Mouse (Mus musculus) ES-E14 (cell line): Measurements from ENCODE around the gene Arl6ip4. TPM values are rescaled to one million over a fixed set of nuclear protein-coding genes. Genes with fewer than 3 reads are reported as not detected.

Source experiments
- DNase-seq: peaks from one replicate; pipeline ENCODE4 v3.0.0-alpha.2; 2013; ENCODE audit warnings: low read depth, low spot score
- H3K27ac ChIP-seq: 2 replicates; pipeline ENCODE4 v1.5.1; 2012; ENCODE audit warnings: low read depth, mild to moderate bottlenecking, low read length, moderate library complexity, mixed read lengths; ENCODE audit not compliant: poor library complexity, insufficient read depth, severe bottlenecking
- H3K36me3 ChIP-seq: 2 replicates; pipeline ENCODE4 v1.6.1; 2012; ENCODE audit warnings: mild to moderate bottlenecking, low read length, moderate library complexity, mixed read lengths; ENCODE audit not compliant: control insufficient read depth, poor library complexity, insufficient read depth, severe bottlenecking
- H3K4me1 ChIP-seq, 2 experiments: fragments of 150-350 bp in 1 of 2; sonication (generic) in 1 of 2; 2 replicates each; pipeline ENCODE4 v1.6.1; 2012; ENCODE audit warnings: low read length in 2 of 2, mild to moderate bottlenecking in 1 of 2, mixed read lengths in 1 of 2; ENCODE audit not compliant: control insufficient read depth in 2 of 2, insufficient read depth in 2 of 2, poor library complexity in 1 of 2
- H3K4me3 ChIP-seq, 2 experiments: fragments of 150-350 bp in 1 of 2; sonication (generic) in 1 of 2; 2 replicates each; pipeline ENCODE4 v1.5.1; 2012; ENCODE audit warnings: low read length in 2 of 2, low read depth in 1 of 2, mild to moderate bottlenecking in 1 of 2, mixed read lengths in 1 of 2; ENCODE audit not compliant: insufficient read depth in 1 of 2, poor library complexity in 1 of 2, severe bottlenecking in 1 of 2
- H3K9ac ChIP-seq: 2 replicates; pipeline ENCODE4 v1.6.1; 2012; ENCODE audit warnings: low read depth, mild to moderate bottlenecking, low read length, mixed read lengths; ENCODE audit not compliant: poor library complexity, insufficient read depth, severe bottlenecking
- H3K9me3 ChIP-seq: fragments of 150-350 bp; sonication (generic); 2 replicates; pipeline ENCODE4 v1.6.1; 2012; ENCODE audit warnings: low read depth, mild to moderate bottlenecking, low read length; ENCODE audit not compliant: control insufficient read depth, insufficient read depth
- CHD2 ChIP-seq: IDR thresholded peaks from 2 replicates; pipeline ENCODE4 v1.6.1; 2014; ENCODE audit warnings: mild to moderate bottlenecking, low read depth, low read length, inconsistent platforms
- HCFC1 ChIP-seq: IDR thresholded peaks from 2 replicates; pipeline ENCODE4 v1.6.1; 2012; ENCODE audit warnings: low read length, inconsistent platforms, borderline replicate concordance; ENCODE audit not compliant: insufficient read depth
- MAFK ChIP-seq: IDR thresholded peaks from 2 replicates; pipeline ENCODE4 v1.6.1; 2014; ENCODE audit warnings: mild to moderate bottlenecking, low read depth, low read length, inconsistent platforms; ENCODE audit not compliant: insufficient read depth
- ZC3H11A ChIP-seq: IDR thresholded peaks from 2 replicates; pipeline ENCODE4 v1.6.1; 2012; ENCODE audit warnings: low read depth, mild to moderate bottlenecking, inconsistent platforms, low read length, borderline replicate concordance
- ZNF384 ChIP-seq: IDR thresholded peaks from 2 replicates; pipeline ENCODE4 v1.6.1; 2012; ENCODE audit warnings: low read depth, low read length, inconsistent platforms
- in situ Hi-C, 2 experiments: fragments of 600-800 bp; cut with MboI; formaldehyde crosslinking; loops; one replicate each; pipeline ENCODE4 v1.15.1; 2025; ENCODE audit warnings: low sequenced_read_pairs in 2 of 2, inconsistent platforms in 1 of 2; ENCODE audit not compliant: unreplicated experiment in 2 of 2
- total RNA-seq: library from RNA; depleted of rRNA; stranded (reverse); fragments of 300-350 nt; gene quantifications from 2 replicates; pipeline ENCODE4 v1.2.3, GENCODE M21; 2012

Gene Arl6ip4
- total RNA-seq, 1 experiment: 37.9 TPM

GRCm38 (mm10) chr5:124095077-124095581 lies 20.8 kb upstream of the Arl6ip4 start:
- no peak for DNase-seq
- Histone ChIP-seq H3K36me3 (no peaks in the 10 kb centered on the region), H3K9me3 (no peaks in the 10 kb centered on the region), H3K9ac (peak overlapping the region; percentile 28; the same call in 1 of the 2 replicates), H3K4me3 (peak overlapping the region; percentile 60 to 76), H3K4me1 (peaks cover 0 to 7% of the 10 kb centered on the region in 2 experiments; a peak in 1 of 4 replicates), H3K27ac (no peak overlapping the region)
- in situ Hi-C loops: no loop called here
- no peak for TF ChIP-seq CHD2
- no peak for TF ChIP-seq MAFK
- no peak for TF ChIP-seq ZC3H11A
- TF ChIP-seq HCFC1: no peak
- no peak for TF ChIP-seq ZNF384

GRCm38 (mm10) chr5:124095596-124096232 lies 20.2 kb upstream of the Arl6ip4 start, which contains the start of gene Abcb9:
Gene Abcb9, minus strand, starts transcription at chr5:124095798.
- peak within 1 kb of the TSS; percentile 60 to 76 for H3K4me3 ChIP-seq
- TF ChIP-seq CHD2 (no peak), HCFC1 (no peak), ZNF384 (0 out of 2 replicates have a peak, but pooled peaks have one; percentile 21), MAFK (no peak), ZC3H11A (no peak)
- in situ Hi-C loops: no loop called here
- DNase-seq: peak; percentile 98
- no peaks in the 10 kb centered on the region for H3K9me3 ChIP-seq
- peaks cover 0 to 7% of the 10 kb centered on the region in 2 experiments; a peak in 1 of 4 replicates for H3K4me1 ChIP-seq
- no peaks in the 10 kb centered on the region for H3K36me3 ChIP-seq
- H3K9ac ChIP-seq: peak within 1 kb of the TSS; percentile 28; the same call in 1 of the 2 replicates
- H3K27ac ChIP-seq: no peak within 1 kb of the TSS

- in situ Hi-C loops: no loop called here
- Histone ChIP-seq H3K36me3 (no peaks in the 10 kb centered on the region), H3K4me3 (no peak overlapping the region), H3K27ac (no peak overlapping the region), H3K9me3 (no peaks in the 10 kb centered on the region), H3K4me1 (peaks cover 0 to 3% of the 10 kb centered on the region in 2 experiments; a peak in 1 of 4 replicates), H3K9ac (no peak overlapping the region)
- DNase-seq: no peak
- no peak for TF ChIP-seq ZC3H11A
- no peak for TF ChIP-seq CHD2
- no peak for TF ChIP-seq HCFC1
- no peak for TF ChIP-seq ZNF384
- TF ChIP-seq MAFK: no peak
These were observed 17.0 kb upstream of the Arl6ip4 start for GRCm38 (mm10) chr5:124098923-124099322.

DNA sequence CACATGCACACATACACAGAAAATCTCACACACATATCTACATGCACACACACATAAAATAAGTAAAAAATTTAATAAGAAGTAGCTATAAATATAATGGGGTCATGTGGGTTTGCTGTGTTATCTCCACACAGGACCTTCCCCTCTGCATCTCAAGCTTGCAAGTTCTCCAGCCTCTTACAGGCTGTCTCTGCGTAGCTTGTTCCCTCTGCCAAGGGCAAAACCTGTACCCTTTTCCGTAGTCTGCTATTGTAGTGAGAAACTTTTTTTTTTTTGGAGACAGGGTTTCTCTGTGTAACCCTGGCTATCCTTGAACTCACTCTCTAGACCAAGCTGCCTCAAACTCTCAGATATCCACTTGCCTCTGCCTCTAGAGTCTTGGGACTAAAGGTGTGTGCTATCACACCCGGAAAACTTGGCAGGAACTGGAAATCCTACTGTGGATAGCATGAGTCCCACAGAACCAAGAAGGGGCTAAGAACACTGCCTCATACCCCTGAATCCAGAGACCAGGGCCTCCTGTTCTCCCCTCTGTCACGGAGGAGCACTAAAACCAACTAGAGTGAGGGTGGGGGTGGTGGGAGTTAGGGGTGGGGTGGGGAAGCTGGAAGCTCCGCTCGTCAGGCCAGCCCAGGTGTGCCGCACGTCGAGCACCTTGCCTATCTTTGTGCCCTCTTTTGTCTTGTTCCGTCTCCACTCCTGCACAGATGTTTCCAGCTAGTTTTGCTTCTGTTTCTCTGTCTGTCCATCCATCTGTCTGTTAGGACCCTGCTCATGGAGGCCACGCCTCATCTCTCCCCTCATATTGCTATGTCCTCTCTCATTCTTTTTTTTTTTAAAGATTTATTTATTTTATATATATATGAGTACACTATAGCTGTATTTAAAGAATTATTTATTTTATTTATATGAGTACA lies 15.5 kb upstream of the Arl6ip4 start:
- no peak for TF ChIP-seq CHD2
- TF ChIP-seq ZC3H11A: no peak
- TF ChIP-seq MAFK: no peak
- no peak for TF ChIP-seq HCFC1
- TF ChIP-seq ZNF384: no peak
- Histone ChIP-seq H3K36me3 (no peaks in the 10 kb centered on the region), H3K4me1 (no peaks in the 10 kb centered on the region; a peak in 1 of 4 replicates), H3K4me3 (no peak overlapping the region), H3K9ac (no peak overlapping the region), H3K9me3 (no peaks in the 10 kb centered on the region), H3K27ac (no peak overlapping the region)
- no peak for DNase-seq
- in situ Hi-C loops: no loop called here
